Mouse (Mus musculus) spleen, adult 2 months (tissue): Measurements from ENCODE around the gene Msl1.

Experiments
- CTCF ChIP-seq: fragments of 200-500 bp; IDR thresholded peaks from 2 replicates; pipeline ENCODE4 v1.5.1; 2011; ENCODE audit warnings: mild to moderate bottlenecking, inconsistent platforms; ENCODE audit not compliant: insufficient read depth, insufficient read length, insufficient replicate concordance; ENCODE audit errors: extremely low read depth
- POLR2A ChIP-seq: fragments of 200-500 bp; IDR thresholded peaks from 2 replicates; pipeline ENCODE4 v1.6.1; 2011; ENCODE audit warnings: low read depth, low read length, inconsistent platforms

GRCm38 (mm10) chr11:98751221-98751782, 44.0 kb upstream of the Msl1 start:
- TF ChIP-seq CTCF (no peak), POLR2A (no peak)
